13 mouse cellular contexts compared by ENCODE assay signal in genomic region chr7:143289082-143289849, GRCm38 (mm10).
DNase-seq lines count a peak whose midpoint lies in the region; ATAC-seq and TF ChIP-seq lines count a peak whose summit lies in the region.
"Had no signal": no experiment of that assay in that cellular context is flagged by ENCODE, and none has a peak within 500 bp of the region (broad histone marks: within the 10 kb centered on the region; RNA-seq: fewer than 3 reads in every experiment).

No protein-coding gene starts in this region.

- ATAC-seq in hindbrain, embryonic 13.5 days (ENCODE audit: low FRiP score), result no peak
- no peak for ATAC-seq in hindbrain, embryonic 14.5 days (ENCODE audit: low FRiP score)
- ATAC-seq in midbrain, embryonic 11.5 days (ENCODE audit: low FRiP score), result no peak
- ATAC-seq in midbrain, embryonic 16.5 days, result no peak
- peak; percentile 47 for ATAC-seq in intestine, embryonic 16.5 days
- ATAC-seq: inflammation-experienced regulatory T-cells, adult 6 months had no signal

- H3K9ac ChIP-seq in hindbrain, embryonic 13.5 days, result peak overlapping the region; percentile 39; the same call in 1 of the 2 replicates
- no peak overlapping the region for H3K9ac ChIP-seq in hindbrain, embryonic 14.5 days
- H3K9ac ChIP-seq in midbrain, embryonic 11.5 days (ENCODE audit: low read length), result no peak overlapping the region
- no peak overlapping the region for H3K9ac ChIP-seq in midbrain, embryonic 16.5 days (ENCODE audit: low read depth, low read length)
- peak overlapping the region; percentile 10; the same call in 1 of the 2 replicates for H3K9ac ChIP-seq in intestine, embryonic 16.5 days (ENCODE audit: low read depth, low read length)
- H3K9ac ChIP-seq: neural tube, embryonic 12.5 days had no signal

- H3K27ac ChIP-seq in hindbrain, embryonic 13.5 days, result no peak overlapping the region
- H3K27ac ChIP-seq in hindbrain, embryonic 14.5 days, result no peak overlapping the region
- H3K27ac ChIP-seq in midbrain, embryonic 11.5 days (ENCODE audit: low read depth, low read length), result no peak overlapping the region
- no peak overlapping the region for H3K27ac ChIP-seq in midbrain, embryonic 16.5 days (ENCODE audit: low read length)
- H3K27ac ChIP-seq in intestine, embryonic 16.5 days (ENCODE audit: low read length), result peak overlapping the region; percentile 70
- peak overlapping the region; percentile 33; the same call in 1 of the 2 replicates for H3K27ac ChIP-seq in small intestine, adult 2 months (ENCODE audit: insufficient read depth, low read depth, low read length)
- H3K27ac ChIP-seq: macrophage; neural tube, embryonic 12.5 days; stomach, postnatal 0 days had no signal

- no peaks in the 10 kb centered on the region for H3K27me3 ChIP-seq in hindbrain, embryonic 13.5 days
- no peaks in the 10 kb centered on the region for H3K27me3 ChIP-seq in hindbrain, embryonic 14.5 days (ENCODE audit: control insufficient read depth, insufficient read depth, low read length)
- no peaks in the 10 kb centered on the region for H3K27me3 ChIP-seq in midbrain, embryonic 11.5 days (ENCODE audit: control insufficient read depth, insufficient read depth, low read length)
- no peaks in the 10 kb centered on the region for H3K27me3 ChIP-seq in midbrain, embryonic 16.5 days (ENCODE audit: control insufficient read depth, insufficient read depth, low read depth, low read length)
- H3K27me3 ChIP-seq in intestine, embryonic 16.5 days (replicated peaks; ENCODE audit: control insufficient read depth, insufficient read depth, low read length), result no peaks in the 10 kb centered on the region
- H3K27me3 ChIP-seq in small intestine, adult 2 months (ENCODE audit: control insufficient read depth, insufficient read depth, low read length), result no peaks in the 10 kb centered on the region
- H3K27me3 ChIP-seq: neural tube, embryonic 12.5 days had no signal

- no peak for TF ChIP-seq CTCF in small intestine, adult 2 months (IDR thresholded peaks at IDR 0.05; ENCODE audit: extremely low read depth, insufficient read length, insufficient replicate concordance, low read depth, low read length)

- H3K9me3 ChIP-seq in hindbrain, embryonic 13.5 days, result no peaks in the 10 kb centered on the region
- no peaks in the 10 kb centered on the region for H3K9me3 ChIP-seq in hindbrain, embryonic 14.5 days (ENCODE audit: control insufficient read depth, low read length)
- no peaks in the 10 kb centered on the region for H3K9me3 ChIP-seq in midbrain, embryonic 11.5 days (ENCODE audit: control insufficient read depth, low read length)
- H3K9me3 ChIP-seq in midbrain, embryonic 16.5 days (replicated peaks; ENCODE audit: control insufficient read depth, low read length, poor library complexity, severe bottlenecking), result no peaks in the 10 kb centered on the region
- no peaks in the 10 kb centered on the region for H3K9me3 ChIP-seq in intestine, embryonic 16.5 days (ENCODE audit: control insufficient read depth, low read length)
- H3K9me3 ChIP-seq: neural tube, embryonic 12.5 days had no signal

- no peak for TF ChIP-seq POLR2A in small intestine, adult 2 months (IDR thresholded peaks at IDR 0.05; ENCODE audit: low read depth, low read length)

- peaks cover 69% of the 10 kb centered on the region for H3K4me1 ChIP-seq in hindbrain, embryonic 13.5 days (replicated peaks)
- peaks cover 31% of the 10 kb centered on the region for H3K4me1 ChIP-seq in hindbrain, embryonic 14.5 days (replicated peaks; ENCODE audit: control insufficient read depth, insufficient read depth, low read length)
- H3K4me1 ChIP-seq in midbrain, embryonic 11.5 days (ENCODE audit: control insufficient read depth, insufficient read depth, low read length), result peaks cover 25% of the 10 kb centered on the region
- H3K4me1 ChIP-seq in midbrain, embryonic 16.5 days (ENCODE audit: control insufficient read depth, insufficient read depth, low read length), result peaks cover 12% of the 10 kb centered on the region
- H3K4me1 ChIP-seq in intestine, embryonic 16.5 days (ENCODE audit: control insufficient read depth, insufficient read depth, low read length), result peaks cover 65% of the 10 kb centered on the region
- H3K4me1 ChIP-seq in small intestine, adult 2 months (ENCODE audit: control insufficient read depth, insufficient read depth, insufficient read length, low read length), result peaks cover 26% of the 10 kb centered on the region; the same call in 1 of the 2 replicates

- no peak overlapping the region for H3K4me3 ChIP-seq in hindbrain, embryonic 13.5 days
- no peak overlapping the region for H3K4me3 ChIP-seq in hindbrain, embryonic 14.5 days (replicated peaks; ENCODE audit: low read length)
- no peak overlapping the region for H3K4me3 ChIP-seq in midbrain, embryonic 11.5 days (ENCODE audit: low read depth, low read length)
- H3K4me3 ChIP-seq in midbrain, embryonic 16.5 days (ENCODE audit: low read depth, low read length), result no peak overlapping the region
- H3K4me3 ChIP-seq in intestine, embryonic 16.5 days (ENCODE audit: low read length), result no peak overlapping the region
- H3K4me3 ChIP-seq in small intestine, adult 2 months (ENCODE audit: low read depth, low read length), result no peak overlapping the region
- H3K4me3 ChIP-seq: neural tube, embryonic 12.5 days had no signal

- H3K36me3 ChIP-seq in hindbrain, embryonic 13.5 days, result no peaks in the 10 kb centered on the region
- no peaks in the 10 kb centered on the region for H3K36me3 ChIP-seq in hindbrain, embryonic 14.5 days (replicated peaks; ENCODE audit: control insufficient read depth, insufficient read depth)
- no peaks in the 10 kb centered on the region for H3K36me3 ChIP-seq in midbrain, embryonic 11.5 days (ENCODE audit: control insufficient read depth, insufficient read depth, low read length)
- no peaks in the 10 kb centered on the region for H3K36me3 ChIP-seq in midbrain, embryonic 16.5 days (ENCODE audit: control insufficient read depth, insufficient read depth, low read length)
- H3K36me3 ChIP-seq in intestine, embryonic 16.5 days (ENCODE audit: control insufficient read depth, insufficient read depth, low read length), result 0 out of 2 replicates have a peak, but pooled peaks cover 5% of the 10 kb centered on the region
- H3K36me3 ChIP-seq in small intestine, adult 2 months (ENCODE audit: control insufficient read depth, insufficient read depth, low read length), result no peaks in the 10 kb centered on the region
- H3K36me3 ChIP-seq: neural tube, embryonic 12.5 days had no signal

- no peak overlapping the region for H3K4me2 ChIP-seq in hindbrain, embryonic 13.5 days
- H3K4me2 ChIP-seq in hindbrain, embryonic 14.5 days (replicated peaks), result no peak overlapping the region
- H3K4me2 ChIP-seq in midbrain, embryonic 11.5 days, result 0 out of 2 replicates have a peak overlapping the region, but pooled peaks have one; percentile 3
- no peak overlapping the region for H3K4me2 ChIP-seq in midbrain, embryonic 16.5 days (ENCODE audit: low read length)
- no peak overlapping the region for H3K4me2 ChIP-seq in intestine, embryonic 16.5 days (ENCODE audit: low read depth, low read length)
- H3K4me2 ChIP-seq: neural tube, embryonic 12.5 days had no signal

- whole genome bisulfite sequencing in hindbrain, embryonic 13.5 days, result 68% methylated on average over 3 of the region's 3 CpGs
- WGBS in hindbrain, embryonic 14.5 days, result 66% methylated on average over 3 of the region's 3 CpGs
- WGBS in midbrain, embryonic 11.5 days, result 74% methylated on average over 3 of the region's 3 CpGs
- WGBS in midbrain, embryonic 16.5 days, result 75% methylated on average over 3 of the region's 3 CpGs
- 77% methylated on average over 3 of the region's 3 CpGs for WGBS in intestine, embryonic 16.5 days
- 86% methylated on average over 3 of the region's 3 CpGs for WGBS in small intestine, adult 2 months

- DNase-seq in hindbrain, embryonic 14.5 days (ENCODE audit: low spot score), result no peak
- DNase-seq in midbrain, embryonic 11.5 days (ENCODE audit: low spot score, missing footprints), result no peak
- DNase-seq in cerebellum, adult 18-20 months, result no peak
- DNase-seq: gastrocnemius, postnatal 36 days; right cerebral cortex, postnatal 25 days had no signal

Comparison
In these comparisons a context has a peak if more than half of its experiments do, and no peak if none do; other contexts are left out.
1. H3K9ac ChIP-seq: peak in hindbrain, embryonic 13.5 days (single experiment) and intestine, embryonic 16.5 days (single experiment); none in hindbrain, embryonic 14.5 days (single experiment), midbrain, embryonic 11.5 days (single experiment) and midbrain, embryonic 16.5 days (single experiment).
2. H3K27ac ChIP-seq: peak in intestine, embryonic 16.5 days (single experiment) and small intestine, adult 2 months (single experiment); none in hindbrain, embryonic 13.5 days (single experiment), hindbrain, embryonic 14.5 days (single experiment), midbrain, embryonic 11.5 days (single experiment) and midbrain, embryonic 16.5 days (single experiment).